In the genomic region with DNA sequence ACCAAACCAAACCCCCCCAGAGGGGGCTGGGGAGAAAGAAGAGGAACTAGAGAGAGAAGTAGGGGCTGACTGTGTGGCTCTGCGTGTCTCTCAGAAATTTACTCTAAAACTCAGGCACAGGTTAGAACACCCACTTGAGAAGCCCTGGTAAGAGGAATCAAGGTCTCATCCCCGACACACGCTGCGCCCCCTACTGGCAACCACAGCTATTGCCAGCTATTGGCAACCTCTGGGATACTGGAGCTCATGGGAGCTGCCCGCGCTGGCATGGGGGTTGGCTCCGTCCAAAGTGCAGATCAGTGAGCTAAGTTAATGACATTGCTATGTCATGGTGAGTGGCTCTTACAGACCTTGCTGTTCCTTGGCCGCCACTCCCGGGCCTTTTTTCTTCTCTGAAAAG, we compare ENCODE assay signal across 9 mouse cellular contexts. TPM values are rescaled to one million over a fixed set of nuclear protein-coding genes. Genes with fewer than 3 reads are reported as not detected.
DNase-seq lines count a peak whose midpoint lies in the region; TF ChIP-seq lines count a peak whose summit lies in the region.
"Had no signal": no experiment of that assay in that cellular context is flagged by ENCODE, and none has a peak within 500 bp of the region (broad histone marks: within the 10 kb centered on the region; RNA-seq: fewer than 3 reads in every experiment).

No protein-coding gene starts in this region.

- intact Hi-C loops in heart, postnatal 25 days (cut with DNase I): no loop called here
- intact Hi-C loops in left cerebral cortex, postnatal 25 days (cut with DNase I): loop anchor here (1.0 to 5.0 kb wide), 3 partner anchors 91 to 116 kb away; no protein-coding TSS in a partner anchor

- H3K9ac ChIP-seq in ES-Bruce4 (ENCODE audit: low read depth, poor library complexity, severe bottlenecking): no peak overlapping the region
- H3K9ac ChIP-seq: limb, embryonic 15.5 days had no signal

- TF ChIP-seq POLR2A in ES-Bruce4 (IDR thresholded peaks at IDR 0.05; ENCODE audit: insufficient read depth, low read length): no peak
- no peak for TF ChIP-seq POLR2A in olfactory bulb, adult 2 months (IDR thresholded peaks at IDR 0.05; ENCODE audit: insufficient read depth, low read depth, low read length)

- no peak overlapping the region for H3K4me3 ChIP-seq in ES-Bruce4 (ENCODE audit: low read depth, low read length)
- no peak overlapping the region for H3K4me3 ChIP-seq in olfactory bulb, adult 2 months (ENCODE audit: insufficient read depth, low read depth, low read length)
- H3K4me3 ChIP-seq: limb, embryonic 15.5 days had no signal

- no peaks in the 10 kb centered on the region for H3K36me3 ChIP-seq in ES-Bruce4 (ENCODE audit: control insufficient read depth, insufficient read depth, low read length, poor library complexity, severe bottlenecking)
- H3K36me3 ChIP-seq: limb, embryonic 15.5 days had no signal

- H3K27ac ChIP-seq in ES-Bruce4 (ENCODE audit: insufficient read depth, low read length): no peak overlapping the region
- H3K27ac ChIP-seq in olfactory bulb, adult 2 months (ENCODE audit: insufficient read depth, low read depth, low read length): no peak overlapping the region
- H3K27ac ChIP-seq: limb, embryonic 15.5 days had no signal

- DNase-seq in heart, adult 18-20 months: peak; percentile 9 to 41
- no peak for DNase-seq in heart, postnatal 25 days (ENCODE audit: low spot score)
- peak; percentile 19 for DNase-seq in cerebellum, adult 9-10 months
- peak; percentile 50 for DNase-seq in heart, postnatal 4 days
- DNase-seq in left cerebral cortex, postnatal 25 days (ENCODE audit: low spot score in 2 of 2): peak; percentile 26 to 59
- peak; percentile 44 to 74 for DNase-seq in thymus, postnatal 10 days (ENCODE audit: low spot score in 2 of 2)

- peak; percentile 71 for TF ChIP-seq CTCF in ES-Bruce4 (IDR thresholded peaks at IDR 0.05; ENCODE audit: low read depth, low read length)
- TF ChIP-seq CTCF in olfactory bulb, adult 2 months (IDR thresholded peaks at IDR 0.05; ENCODE audit: insufficient read depth, low read depth, low read length): peak; percentile 64; the same call in 1 of the 2 replicates

- H3K27me3 ChIP-seq in ES-Bruce4 (ENCODE audit: control insufficient read depth, insufficient read depth, low read length, poor library complexity, severe bottlenecking): no peaks in the 10 kb centered on the region
- H3K27me3 ChIP-seq: limb, embryonic 15.5 days had no signal

- 30% methylated on average over 9 of the region's 9 CpGs for WGBS in olfactory bulb, adult 2 months

- H3K4me1 ChIP-seq in ES-Bruce4 (ENCODE audit: control insufficient read depth, insufficient read depth, low read length): no peaks in the 10 kb centered on the region
- no peaks in the 10 kb centered on the region for H3K4me1 ChIP-seq in olfactory bulb, adult 2 months (ENCODE audit: control insufficient read depth, insufficient read depth, low read length)
- H3K4me1 ChIP-seq: limb, embryonic 15.5 days had no signal

- no peaks in the 10 kb centered on the region for H3K9me3 ChIP-seq in ES-Bruce4 (replicated peaks; ENCODE audit: control insufficient read depth, insufficient read depth, low read length, poor library complexity, severe bottlenecking)
- H3K9me3 ChIP-seq: limb, embryonic 15.5 days had no signal

- TF ChIP-seq EP300 in ES-Bruce4 (IDR thresholded peaks at IDR 0.05; ENCODE audit: insufficient read depth, low read depth, low read length): no peak

RNA-seq across cellular contexts. Expression of a gene that starts 37.4 kb away (rescaled TPM):
- total RNA-seq in heart, adult 18-20 months (2021): 1 to 10 TPM in 1 of 2 experiments, under 1 TPM in 1; 0.30 to 1.7 TPM
- under 1 TPM; 0.31 to 0.36 TPM for total RNA-seq in heart, postnatal 25 days (2021)
- polyA plus RNA-seq in ES-Bruce4 (2011; ENCODE audit: insufficient read depth, insufficient read length, low read depth, missing spikeins): not detected in 2 replicates
- under 1 TPM; 0.14 to 0.38 TPM for total RNA-seq in heart, postnatal 4 days (2021)
- total RNA-seq in left cerebral cortex, postnatal 25 days (2021): under 1 TPM in 1 of 2 experiments, not detected in 1; 0.16 TPM
- polyA plus RNA-seq in olfactory bulb, adult 2 months (2012; ENCODE audit: insufficient read depth, insufficient read length, low replicate concordance, missing spikeins): not detected in 2 replicates
